Mouse (Mus musculus) monocyte, adult 2 months (primary cell): ENCODE data around the gene Entpd7.

Source experiments
- DNase-seq, 2 experiments: peaks; one replicate each; pipeline ENCODE4 v3.0.0; 2022; ENCODE audit warnings: low spot score in 2 of 2, low read depth in 1 of 2

The Entpd7 gene

GRCm38 (mm10) chr19:43767549-43768322, 78.3 kb downstream of the Entpd7 start:
- no peak for DNase-seq

DNA sequence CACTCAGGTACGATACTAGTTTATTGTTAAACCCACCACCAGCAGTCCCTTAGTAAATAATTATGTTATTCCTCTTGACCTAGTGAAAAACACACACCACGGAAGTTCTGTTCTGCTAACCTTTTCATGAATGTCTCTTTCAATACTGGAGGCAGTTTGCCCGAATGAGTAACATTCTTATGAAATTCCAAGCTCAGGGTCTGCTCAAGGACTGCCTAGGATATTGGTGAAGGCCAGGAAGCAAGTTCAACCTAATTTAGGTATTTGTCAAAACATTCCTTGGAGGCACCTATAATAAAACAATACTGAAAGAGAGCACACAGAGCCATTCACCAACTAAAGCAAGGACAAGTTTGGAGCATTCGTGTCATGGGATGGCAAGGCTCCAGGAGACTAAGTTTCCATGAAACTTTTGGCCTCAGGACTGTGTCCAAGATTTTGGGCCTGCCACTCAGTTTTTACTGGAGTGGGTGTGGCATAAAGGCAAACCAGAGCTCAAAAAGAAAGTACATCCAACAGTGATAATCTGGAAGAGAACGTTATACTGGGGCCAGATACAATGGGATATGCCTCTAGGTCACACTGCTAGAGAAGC, 80.0 kb downstream of the Entpd7 start:
- no peak for DNase-seq

- DNase-seq: no peak
These were observed 81.1 kb downstream of the Entpd7 start for GRCm38 (mm10) chr19:43770584-43770983.

- DNase-seq: no peak
These were observed 82.1 kb downstream of the Entpd7 start for GRCm38 (mm10) chr19:43771499-43771969.

DNA sequence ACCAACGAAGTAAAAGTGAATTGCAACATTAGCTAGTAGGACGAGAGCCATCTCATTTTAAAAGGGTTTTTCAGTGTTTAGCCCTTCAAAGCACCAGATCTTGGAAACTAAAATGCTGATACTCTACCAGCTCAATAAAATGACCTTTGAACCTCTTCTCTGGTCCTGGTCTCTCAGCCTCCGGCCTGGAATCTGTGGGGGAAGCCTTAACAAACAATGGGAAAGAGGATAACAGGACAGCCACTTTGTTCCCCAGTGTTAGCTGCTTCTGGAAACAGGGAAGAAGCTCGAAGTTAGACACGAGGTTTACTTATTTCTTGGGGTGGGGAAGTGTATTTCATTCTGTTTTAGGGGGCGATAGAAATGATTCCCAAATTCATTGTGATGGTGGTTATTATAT, 82.8 kb downstream of the Entpd7 start:
- no peak for DNase-seq

GRCm38 (mm10) chr19:43775433-43775832, 86.0 kb downstream of the Entpd7 start:
- DNase-seq: no peak

GRCm38 (mm10) chr19:43776561-43776960, 87.1 kb downstream of the Entpd7 start:
- no peak for DNase-seq

- no peak for DNase-seq
These were observed 87.8 kb downstream of the Entpd7 start for GRCm38 (mm10) chr19:43777308-43777707.

- no peak for DNase-seq
These were observed 90.9 kb downstream of the Entpd7 start for GRCm38 (mm10) chr19:43780391-43780790.

GRCm38 (mm10) chr19:43781980-43782379, 92.5 kb downstream of the Entpd7 start, which contains the start of gene Abcc2:
Gene Abcc2 (plus strand): TSS chr19:43782192.
- no peak for DNase-seq
